Mouse (Mus musculus) lung, postnatal 4 days (tissue): ENCODE measurements around the gene Gm10647.
A peak's percentile ranks its signal among the peaks of the same experiment; 100 is the strongest.
"Not testable (repeated sequence)": the region's sequence is repeated elsewhere in the genome, so short reads cannot be mapped to it uniquely, and the experiment has no call there.

Experiments used
- DNase-seq, 2 experiments: peaks; one replicate each; pipeline ENCODE4 v3.0.0; 2021

Gm10647 gene

GRCm38 (mm10) chr9:66796739-66797138 lies at the start of gene Gm10647:
Gene Gm10647 (plus strand): TSS chr9:66797039.
- DNase-seq: no peak

GRCm38 (mm10) chr9:66748390-66748789 lies 48.4 kb upstream of the Gm10647 start:
- DNase-seq: no peak

GRCm38 (mm10) chr9:66752849-66753248 lies 44.0 kb upstream of the Gm10647 start:
- no peak for DNase-seq

- no peak for DNase-seq
Observed at GRCm38 (mm10) chr9:66760991-66761390, 35.8 kb upstream of the Gm10647 start.

- DNase-seq: no peak
Observed at GRCm38 (mm10) chr9:66768721-66769120, 28.1 kb upstream of the Gm10647 start.

- DNase-seq: peak in 1 of 2 experiments; percentile 16
Observed at GRCm38 (mm10) chr9:66769275-66769674, 27.6 kb upstream of the Gm10647 start.

GRCm38 (mm10) chr9:66770701-66771100 lies 26.1 kb upstream of the Gm10647 start:
- no peak for DNase-seq

- peak in 1 of 2 experiments; percentile 27 for DNase-seq
Observed at GRCm38 (mm10) chr9:66784552-66784951, 12.3 kb upstream of the Gm10647 start.

- peak in 1 of 2 experiments; percentile 12 for DNase-seq
Observed at GRCm38 (mm10) chr9:66787821-66788220, 9.0 kb upstream of the Gm10647 start.

- no peak for DNase-seq
Observed at GRCm38 (mm10) chr9:66794629-66795463, 2.0 kb upstream of the Gm10647 start.

GRCm38 (mm10) chr9:66795464-66796324 lies 1.1 kb upstream of the Gm10647 start, which contains the start of gene Aph1b:
Gene Aph1b (minus strand): TSS chr9:66795490.
- peak; percentile 96 to 98 for DNase-seq

- no peak for DNase-seq
Observed at GRCm38 (mm10) chr9:66801947-66802346, 5.1 kb downstream of the Gm10647 start.

- peak in 1 of 2 experiments; percentile 23 for DNase-seq
Observed at GRCm38 (mm10) chr9:66805951-66806350, 9.1 kb downstream of the Gm10647 start.

GRCm38 (mm10) chr9:66813392-66813791 lies 16.6 kb downstream of the Gm10647 start:
- no peak for DNase-seq

- no peak for DNase-seq
Observed at GRCm38 (mm10) chr9:66820996-66821395, 24.2 kb downstream of the Gm10647 start.

- DNase-seq: not testable (repeated sequence)
Observed at GRCm38 (mm10) chr9:66822255-66822654, 25.4 kb downstream of the Gm10647 start.

GRCm38 (mm10) chr9:66825990-66826389 lies 29.2 kb downstream of the Gm10647 start:
- DNase-seq: peak in 1 of 2 experiments; percentile 43

- no peak for DNase-seq
Observed at GRCm38 (mm10) chr9:66832366-66832908, 35.6 kb downstream of the Gm10647 start.

- DNase-seq: peak in 1 of 2 experiments; percentile 30
Observed at GRCm38 (mm10) chr9:66833851-66834250, 37.0 kb downstream of the Gm10647 start.

- peak; percentile 99 for DNase-seq
Observed at GRCm38 (mm10) chr9:66834318-66835096, 37.7 kb downstream of the Gm10647 start, which contains the start of gene Aph1c. Gene Aph1c (minus strand): TSS chr9:66834726.

- no peak for DNase-seq
Observed at GRCm38 (mm10) chr9:66835097-66835480, 38.2 kb downstream of the Gm10647 start.

- DNase-seq: no peak
Observed at GRCm38 (mm10) chr9:66846822-66847221, 50.0 kb downstream of the Gm10647 start.
